Comparison of ENCODE assay signal across 17 mouse cellular contexts in the genomic region with DNA sequence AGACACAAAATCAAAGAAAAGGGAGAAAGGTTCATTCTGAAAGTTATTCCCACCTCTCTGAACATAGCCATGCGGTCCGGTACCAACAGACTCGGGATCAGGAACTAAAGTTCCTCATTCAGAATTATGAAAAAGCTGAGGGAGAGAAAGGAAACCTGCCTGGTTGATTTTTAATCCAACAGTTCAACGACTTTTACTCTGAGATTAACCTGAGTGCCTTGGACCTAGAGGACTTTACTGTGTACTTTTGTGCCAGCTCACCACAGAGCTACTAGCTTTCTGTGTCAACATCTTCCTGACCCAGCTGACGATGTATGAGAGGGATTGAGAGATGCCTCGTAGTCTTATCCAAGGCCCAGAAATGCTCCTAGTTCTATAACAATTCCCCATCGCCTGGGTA.
"Had no signal": no experiment of that assay in that cellular context is flagged by ENCODE, and none has a peak within 500 bp of the region (broad histone marks: within the 10 kb centered on the region; RNA-seq: fewer than 3 reads in every experiment).

No protein-coding gene starts in this region.

- H3K4me2 ChIP-seq: lung, embryonic 15.5 days; midbrain, embryonic 11.5 days; midbrain, embryonic 13.5 days; midbrain, embryonic 15.5 days; neural tube, embryonic 12.5 days; stomach, embryonic 15.5 days had no signal

- H3K36me3 ChIP-seq: lung, embryonic 15.5 days; midbrain, embryonic 13.5 days; midbrain, embryonic 15.5 days; neural tube, embryonic 12.5 days; stomach, embryonic 15.5 days had no signal

- H3K4me1 ChIP-seq: lung, embryonic 15.5 days; midbrain, embryonic 13.5 days; midbrain, embryonic 15.5 days; neural tube, embryonic 12.5 days; stomach, embryonic 15.5 days had no signal

- ATAC-seq: lung, postnatal 0 days; midbrain, embryonic 13.5 days; midbrain, embryonic 15.5 days had no signal

- H3K27ac ChIP-seq: lung, embryonic 15.5 days; macrophage; midbrain, embryonic 13.5 days; midbrain, embryonic 15.5 days; neural tube, embryonic 12.5 days; stomach, embryonic 15.5 days; stomach, postnatal 0 days had no signal

- H3K27me3 ChIP-seq: lung, embryonic 15.5 days; megakaryocyte, embryonic 14.5 days; midbrain, embryonic 13.5 days; midbrain, embryonic 15.5 days; neural tube, embryonic 12.5 days; stomach, embryonic 15.5 days had no signal

- H3K9ac ChIP-seq: lung, embryonic 15.5 days; midbrain, embryonic 13.5 days; midbrain, embryonic 15.5 days; neural tube, embryonic 12.5 days; stomach, embryonic 15.5 days had no signal

- H3K9me3 ChIP-seq: lung, embryonic 15.5 days; megakaryocyte, embryonic 14.5 days; midbrain, embryonic 13.5 days; midbrain, embryonic 15.5 days; neural tube, embryonic 12.5 days; stomach, embryonic 15.5 days had no signal

- H3K4me3 ChIP-seq: lung, embryonic 15.5 days; megakaryocyte, embryonic 14.5 days; midbrain, embryonic 13.5 days; midbrain, embryonic 15.5 days; neural tube, embryonic 12.5 days; stomach, embryonic 15.5 days had no signal

- DNase-seq: lung, adult 2 months; lung, postnatal 14 days; lung, postnatal 36 days; right cerebral cortex, postnatal 14 days; thymus, adult 2 months; thymus, postnatal 25 days; thymus, postnatal 4 days had no signal
